Mouse (Mus musculus) intestine, postnatal 0 days (tissue): ENCODE measurements at regions not wholly inside any gene's neighbourhood (a gene's known extent, or its start where the extent isn't known, plus 50 kb on each side); places are given as distances from the start of the nearest gene placed in this dataset.

Experiments
- ATAC-seq: fragments of 200-750 bp; cut with Nextera tagmentation; 2 replicates; pipeline ENCODE4 v1.8.0; 2017; ENCODE audit warnings: mild to moderate bottlenecking, moderate TSS enrichment, moderate library complexity
- H3K27ac ChIP-seq: fragments of 300-500 bp; sonication (generic); 2 replicates; pipeline ENCODE4 v1.5.1; 2014; ENCODE audit warnings: mild to moderate bottlenecking, low read depth, low read length, moderate library complexity
- H3K27me3 ChIP-seq: fragments of 300-500 bp; sonication (generic); replicated peaks from 2 replicates; pipeline ENCODE4 v1.6.1; 2014; ENCODE audit warnings: low read length, mixed read lengths; ENCODE audit not compliant: control insufficient read depth, insufficient read depth
- H3K36me3 ChIP-seq: fragments of 300-500 bp; sonication (generic); 2 replicates; pipeline ENCODE4 v1.6.1; 2014; ENCODE audit warnings: mild to moderate bottlenecking, moderate library complexity; ENCODE audit not compliant: control insufficient read depth, insufficient read depth
- H3K4me1 ChIP-seq: fragments of 300-500 bp; sonication (generic); replicated peaks from 2 replicates; pipeline ENCODE4 v1.6.1; 2014; ENCODE audit warnings: antibody characterized with exemption, low read length, mixed read lengths; ENCODE audit not compliant: control insufficient read depth, insufficient read depth
- H3K4me2 ChIP-seq: fragments of 300-500 bp; sonication (generic); replicated peaks from 2 replicates; pipeline ENCODE4 v1.6.1; 2014; ENCODE audit warnings: low read depth, mild to moderate bottlenecking, moderate library complexity
- H3K4me3 ChIP-seq: fragments of 300-500 bp; sonication (generic); 2 replicates; pipeline ENCODE4 v1.5.1; 2014; ENCODE audit warnings: low read depth, low read length
- H3K9ac ChIP-seq: fragments of 300-500 bp; sonication (generic); 2 replicates; pipeline ENCODE4 v1.6.1; 2014; ENCODE audit warnings: mild to moderate bottlenecking, low read depth, low read length
- H3K9me3 ChIP-seq: fragments of 300-500 bp; sonication (generic); 2 replicates; pipeline ENCODE4 v1.6.1; 2016; ENCODE audit warnings: mixed run types; ENCODE audit not compliant: control insufficient read depth
- CTCF ChIP-seq: sonication (generic); IDR thresholded peaks from 2 replicates; pipeline ENCODE4 v1.5.1; 2016; ENCODE audit warnings: low read depth, mild to moderate bottlenecking, control low read depth, antibody characterized with exemption, moderate library complexity
- WGBS: fragments of 180-500 bp; shearing (Covaris S2); extraction: QIAGEN DNeasy Blood & Tissue Kit; methylation state at CpG from one replicate; pipeline ENCODE4 v1.1.7; 2014; 5-methylcytosine and 5-hydroxymethylcytosine counted together

DNA sequence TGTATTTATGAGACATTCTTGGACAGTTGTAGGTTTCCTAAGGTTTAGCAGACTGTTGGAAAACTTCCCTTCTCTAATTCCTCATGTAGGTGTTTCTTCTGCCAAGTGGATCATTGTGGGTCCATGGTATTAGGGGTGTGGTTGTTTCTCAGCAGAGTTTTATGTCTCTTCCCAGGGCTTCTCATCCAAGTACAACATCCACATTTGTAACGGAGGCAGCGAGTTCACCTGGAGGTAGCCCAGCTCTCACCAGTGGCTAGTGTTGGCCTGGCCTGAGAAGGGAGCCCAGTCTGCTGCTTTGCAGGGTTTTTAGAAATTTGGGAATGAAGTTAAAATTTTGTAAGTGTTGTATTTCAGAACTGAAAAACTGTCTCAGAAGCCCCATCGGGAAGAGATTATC is 122.4 kb downstream of the Wnt5a start:
- no peak overlapping the region for H3K4me3 ChIP-seq
- TF ChIP-seq CTCF, result no peak
- H3K36me3 ChIP-seq, result no peaks in the 10 kb centered on the region
- H3K9me3 ChIP-seq, result no peaks in the 10 kb centered on the region
- WGBS, result 68% methylated on average over 3 of the region's 3 CpGs
- no peak overlapping the region for H3K4me2 ChIP-seq
- no peak overlapping the region for H3K9ac ChIP-seq
- H3K4me1 ChIP-seq, result no peaks in the 10 kb centered on the region
- no peaks in the 10 kb centered on the region for H3K27me3 ChIP-seq
- no peak overlapping the region for H3K27ac ChIP-seq
- ATAC-seq, result no peak

DNA sequence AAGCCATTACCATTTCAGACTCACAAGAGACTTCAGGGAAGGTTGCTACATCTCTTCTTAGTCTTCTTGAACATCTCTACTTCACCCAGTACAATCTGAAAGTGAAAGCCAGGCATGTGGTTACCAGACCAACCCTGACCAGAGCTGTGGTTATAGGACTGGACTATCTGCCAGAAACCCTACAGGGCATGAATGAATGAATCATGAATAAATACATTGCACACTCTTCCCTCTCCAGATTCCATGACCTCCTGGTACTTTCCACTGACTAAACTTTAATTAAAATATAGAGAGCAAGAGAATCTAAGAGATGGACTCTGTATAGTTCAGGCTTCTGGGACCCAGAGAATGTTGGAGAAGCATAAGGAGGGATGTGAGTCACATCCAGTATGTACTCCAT is 130.6 kb downstream of the Wnt5a start:
- Histone ChIP-seq H3K27me3 (no peaks in the 10 kb centered on the region), H3K36me3 (no peaks in the 10 kb centered on the region), H3K9ac (no peak overlapping the region), H3K27ac (no peak overlapping the region), H3K4me2 (no peak overlapping the region), H3K4me1 (no peaks in the 10 kb centered on the region), H3K4me3 (no peak overlapping the region), H3K9me3 (no peaks in the 10 kb centered on the region)
- ATAC-seq, result no peak
- TF ChIP-seq CTCF, result no peak

GRCm38 (mm10) chr14:28639056-28639455 is 134.5 kb downstream of the Wnt5a start:
- H3K4me2 ChIP-seq, result no peak overlapping the region
- H3K27me3 ChIP-seq, result no peaks in the 10 kb centered on the region
- H3K36me3 ChIP-seq, result no peaks in the 10 kb centered on the region
- H3K9ac ChIP-seq, result no peak overlapping the region
- H3K4me3 ChIP-seq, result no peak overlapping the region
- no peaks in the 10 kb centered on the region for H3K9me3 ChIP-seq
- 89% methylated on average over 5 of the region's 5 CpGs for WGBS
- H3K27ac ChIP-seq, result no peak overlapping the region
- H3K4me1 ChIP-seq, result no peaks in the 10 kb centered on the region
- ATAC-seq, result no peak
- no peak for TF ChIP-seq CTCF

GRCm38 (mm10) chr14:28645807-28646206 is 141.3 kb downstream of the Wnt5a start:
- H3K4me1 ChIP-seq, result no peaks in the 10 kb centered on the region
- H3K9ac ChIP-seq, result no peak overlapping the region
- H3K36me3 ChIP-seq, result no peaks in the 10 kb centered on the region
- WGBS, result 88% methylated on average over 2 of the region's 2 CpGs
- no peak overlapping the region for H3K4me3 ChIP-seq
- no peaks in the 10 kb centered on the region for H3K27me3 ChIP-seq
- no peaks in the 10 kb centered on the region for H3K9me3 ChIP-seq
- ATAC-seq, result no peak
- TF ChIP-seq CTCF, result no peak
- H3K27ac ChIP-seq, result no peak overlapping the region
- no peak overlapping the region for H3K4me2 ChIP-seq

DNA sequence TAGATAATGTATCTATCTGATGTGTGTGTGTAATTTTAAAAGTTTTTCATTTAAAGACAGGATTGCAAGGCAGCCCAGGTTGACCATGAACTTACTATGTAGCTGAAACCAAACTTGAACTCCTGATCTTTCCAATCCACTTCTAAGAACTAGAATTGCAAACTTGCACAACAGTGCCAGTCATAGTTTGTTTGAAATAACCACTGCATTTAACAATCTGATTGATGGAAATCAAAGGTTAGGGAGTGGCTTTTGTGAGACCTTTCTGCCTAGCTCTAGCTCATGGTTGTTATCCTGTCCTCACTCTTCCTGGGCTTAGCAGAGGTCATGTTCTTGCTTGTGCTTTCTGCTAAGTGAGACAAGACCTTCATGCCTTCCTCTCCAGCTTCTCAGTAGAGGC is 144.9 kb downstream of the Wnt5a start:
- no peak for TF ChIP-seq CTCF
- H3K9ac ChIP-seq, result no peak overlapping the region
- H3K27me3 ChIP-seq, result no peaks in the 10 kb centered on the region
- no peak overlapping the region for H3K27ac ChIP-seq
- no peaks in the 10 kb centered on the region for H3K36me3 ChIP-seq
- H3K4me1 ChIP-seq, result no peaks in the 10 kb centered on the region
- H3K4me2 ChIP-seq, result no peak overlapping the region
- H3K4me3 ChIP-seq, result no peak overlapping the region
- no peak for ATAC-seq
- H3K9me3 ChIP-seq, result no peaks in the 10 kb centered on the region; the same call in 1 of the 2 replicates

- Histone ChIP-seq H3K4me3 (no peak overlapping the region), H3K9ac (no peak overlapping the region), H3K4me1 (no peaks in the 10 kb centered on the region), H3K4me2 (no peak overlapping the region), H3K27ac (no peak overlapping the region), H3K36me3 (no peaks in the 10 kb centered on the region), H3K27me3 (no peaks in the 10 kb centered on the region), H3K9me3 (no peaks in the 10 kb centered on the region; the same call in 1 of the 2 replicates)
- no peak for ATAC-seq
- 57% methylated on average over 10 of the region's 10 CpGs for WGBS
- no peak for TF ChIP-seq CTCF
These were observed 148.7 kb downstream of the Wnt5a start for GRCm38 (mm10) chr14:28653059-28653930.
